Mouse (Mus musculus): Measurements from ENCODE around the gene Tmem196. TPM values are rescaled to one million over a fixed set of nuclear protein-coding genes. Genes with fewer than 3 reads are reported as not detected.

Tmem196 gene
- not detected in 2 replicates for polyA plus RNA-seq (2012; rRNA removed)

GRCm38 (mm10) chr12:119945589-119946310 lies at the start of gene Tmem196:
Gene Tmem196, plus strand, starts transcription at chr12:119945822.
- 6% methylated on average over 25 of the region's 25 CpGs for WGBS
- Histone ChIP-seq H3K27me3 (ENCODE audit: control insufficient read depth, insufficient read depth, low read length) (0 out of 2 replicates have a peak, but pooled peaks cover 2% of the 10 kb centered on the region), H3K4me1 (ENCODE audit: control insufficient read depth, insufficient read depth, insufficient read length) (no peaks in the 10 kb centered on the region), H3K27ac (ENCODE audit: insufficient read depth, low read length) (no peak within 1 kb of the TSS), H3K4me3 (ENCODE audit: extremely low read depth, insufficient read depth, insufficient read length) (no peak within 1 kb of the TSS), H3K36me3 (ENCODE audit: control insufficient read depth, insufficient read depth, low read length) (no peaks in the 10 kb centered on the region)
- TF ChIP-seq POLR2A (IDR thresholded peaks at IDR 0.05; ENCODE audit: low read depth, low read length) = no peak
- TF ChIP-seq CTCF (IDR thresholded peaks at IDR 0.05; ENCODE audit: extremely low read depth, insufficient read depth, insufficient read length, insufficient replicate concordance) = no peak
- DNase-seq (ENCODE audit: low read depth in 1 of 2, low spot score in 2 of 2) = no peak

- Histone ChIP-seq H3K27ac (ENCODE audit: insufficient read depth, low read length) (no peak overlapping the region), H3K4me1 (ENCODE audit: control insufficient read depth, insufficient read depth, insufficient read length) (no peaks in the 10 kb centered on the region), H3K36me3 (ENCODE audit: control insufficient read depth, insufficient read depth, low read length) (no peaks in the 10 kb centered on the region), H3K27me3 (ENCODE audit: control insufficient read depth, insufficient read depth, low read length) (0 out of 2 replicates have a peak, but pooled peaks cover 2% of the 10 kb centered on the region), H3K4me3 (ENCODE audit: extremely low read depth, insufficient read depth, insufficient read length) (no peak overlapping the region)
- WGBS = 22% methylated on average over 14 of the region's 14 CpGs
- TF ChIP-seq CTCF (IDR thresholded peaks at IDR 0.05; ENCODE audit: extremely low read depth, insufficient read depth, insufficient read length, insufficient replicate concordance) (no peak), POLR2A (IDR thresholded peaks at IDR 0.05; ENCODE audit: low read depth, low read length) (no peak)
- DNase-seq (ENCODE audit: low read depth in 1 of 2, low spot score in 2 of 2) = no peak
Observed at GRCm38 (mm10) chr12:119946311-119946692, 680 bp downstream of the Tmem196 start.

GRCm38 (mm10) chr12:119957041-119957440 lies 11.4 kb downstream of the Tmem196 start:
- no peaks in the 10 kb centered on the region for H3K36me3 ChIP-seq (ENCODE audit: control insufficient read depth, insufficient read depth, low read length)
- H3K4me3 ChIP-seq (ENCODE audit: extremely low read depth, insufficient read depth, insufficient read length) = no peak overlapping the region
- H3K27me3 ChIP-seq (ENCODE audit: control insufficient read depth, insufficient read depth, low read length) = no peaks in the 10 kb centered on the region
- no peaks in the 10 kb centered on the region for H3K4me1 ChIP-seq (ENCODE audit: control insufficient read depth, insufficient read depth, insufficient read length)
- H3K27ac ChIP-seq (ENCODE audit: insufficient read depth, low read length) = no peak overlapping the region
- DNase-seq (ENCODE audit: low read depth in 1 of 2, low spot score in 2 of 2) = no peak
- 86% methylated on average over 3 of the region's 3 CpGs for WGBS
- TF ChIP-seq POLR2A (IDR thresholded peaks at IDR 0.05; ENCODE audit: low read depth, low read length) (no peak), CTCF (IDR thresholded peaks at IDR 0.05; ENCODE audit: extremely low read depth, insufficient read depth, insufficient read length, insufficient replicate concordance) (no peak)

- Histone ChIP-seq H3K27me3 (ENCODE audit: control insufficient read depth, insufficient read depth, low read length) (no peaks in the 10 kb centered on the region), H3K4me3 (ENCODE audit: extremely low read depth, insufficient read depth, insufficient read length) (no peak overlapping the region), H3K4me1 (ENCODE audit: control insufficient read depth, insufficient read depth, insufficient read length) (no peaks in the 10 kb centered on the region), H3K36me3 (ENCODE audit: control insufficient read depth, insufficient read depth, low read length) (no peaks in the 10 kb centered on the region), H3K27ac (ENCODE audit: insufficient read depth, low read length) (no peak overlapping the region)
- no peak for DNase-seq (ENCODE audit: low read depth in 1 of 2, low spot score in 2 of 2)
- TF ChIP-seq POLR2A (IDR thresholded peaks at IDR 0.05; ENCODE audit: low read depth, low read length) (no peak), CTCF (IDR thresholded peaks at IDR 0.05; ENCODE audit: extremely low read depth, insufficient read depth, insufficient read length, insufficient replicate concordance) (no peak)
- 77% methylated on average over 1 of the region's 1 CpGs for WGBS
Observed at GRCm38 (mm10) chr12:119960730-119961129, 15.1 kb downstream of the Tmem196 start.

GRCm38 (mm10) chr12:119965373-119965772 lies 19.8 kb downstream of the Tmem196 start:
- H3K27me3 ChIP-seq (ENCODE audit: control insufficient read depth, insufficient read depth, low read length) = no peaks in the 10 kb centered on the region
- H3K4me1 ChIP-seq (ENCODE audit: control insufficient read depth, insufficient read depth, insufficient read length) = no peaks in the 10 kb centered on the region
- H3K36me3 ChIP-seq (ENCODE audit: control insufficient read depth, insufficient read depth, low read length) = no peaks in the 10 kb centered on the region
- H3K4me3 ChIP-seq (ENCODE audit: extremely low read depth, insufficient read depth, insufficient read length) = no peak overlapping the region
- TF ChIP-seq POLR2A (IDR thresholded peaks at IDR 0.05; ENCODE audit: low read depth, low read length) = no peak
- TF ChIP-seq CTCF (IDR thresholded peaks at IDR 0.05; ENCODE audit: extremely low read depth, insufficient read depth, insufficient read length, insufficient replicate concordance) = no peak
- no peak overlapping the region for H3K27ac ChIP-seq (ENCODE audit: insufficient read depth, low read length)
- DNase-seq (ENCODE audit: low read depth in 1 of 2, low spot score in 2 of 2) = no peak

GRCm38 (mm10) chr12:119970068-119970467 lies 24.4 kb downstream of the Tmem196 start:
- no peaks in the 10 kb centered on the region for H3K27me3 ChIP-seq (ENCODE audit: control insufficient read depth, insufficient read depth, low read length)
- H3K4me3 ChIP-seq (ENCODE audit: extremely low read depth, insufficient read depth, insufficient read length) = no peak overlapping the region
- no peak for DNase-seq (ENCODE audit: low read depth in 1 of 2, low spot score in 2 of 2)
- no peaks in the 10 kb centered on the region for H3K36me3 ChIP-seq (ENCODE audit: control insufficient read depth, insufficient read depth, low read length)
- TF ChIP-seq CTCF (IDR thresholded peaks at IDR 0.05; ENCODE audit: extremely low read depth, insufficient read depth, insufficient read length, insufficient replicate concordance) (no peak), POLR2A (IDR thresholded peaks at IDR 0.05; ENCODE audit: low read depth, low read length) (no peak)
- H3K4me1 ChIP-seq (ENCODE audit: control insufficient read depth, insufficient read depth, insufficient read length) = no peaks in the 10 kb centered on the region
- no peak overlapping the region for H3K27ac ChIP-seq (ENCODE audit: insufficient read depth, low read length)

GRCm38 (mm10) chr12:119981731-119982130 lies 36.1 kb downstream of the Tmem196 start:
- no peaks in the 10 kb centered on the region for H3K36me3 ChIP-seq (ENCODE audit: control insufficient read depth, insufficient read depth, low read length)
- no peaks in the 10 kb centered on the region for H3K4me1 ChIP-seq (ENCODE audit: control insufficient read depth, insufficient read depth, insufficient read length)
- no peak overlapping the region for H3K27ac ChIP-seq (ENCODE audit: insufficient read depth, low read length)
- no peak overlapping the region for H3K4me3 ChIP-seq (ENCODE audit: extremely low read depth, insufficient read depth, insufficient read length)
- H3K27me3 ChIP-seq (ENCODE audit: control insufficient read depth, insufficient read depth, low read length) = no peaks in the 10 kb centered on the region
- WGBS = 0% methylated on average over 2 of the region's 2 CpGs
- peak; percentile 1 to 4 for DNase-seq (ENCODE audit: low read depth in 1 of 2, low spot score in 2 of 2)
- TF ChIP-seq CTCF (IDR thresholded peaks at IDR 0.05; ENCODE audit: extremely low read depth, insufficient read depth, insufficient read length, insufficient replicate concordance) (no peak), POLR2A (IDR thresholded peaks at IDR 0.05; ENCODE audit: low read depth, low read length) (no peak)

All from spleen, adult 2 months (tissue).